Mouse (Mus musculus) adrenal gland, postnatal 14 days (tissue): ENCODE results near the gene Slc25a20. TPM values are rescaled to one million over a fixed set of nuclear protein-coding genes. Genes with fewer than 3 reads are reported as not detected.
A peak's percentile ranks its signal among the peaks of the same experiment; 100 is the strongest.

ENCODE experiments used
- DNase-seq: peaks from one replicate; pipeline ENCODE4 v3.0.0; 2021; ENCODE audit warnings: mixed read lengths
- total RNA-seq: library from RNA; stranded (reverse); gene quantifications from 2 replicates; pipeline ENCODE4 v1.2.3, GENCODE M21; 2021

The Slc25a20 gene
- total RNA-seq, 1 experiment from 2014 or later, result 334 TPM

DNA sequence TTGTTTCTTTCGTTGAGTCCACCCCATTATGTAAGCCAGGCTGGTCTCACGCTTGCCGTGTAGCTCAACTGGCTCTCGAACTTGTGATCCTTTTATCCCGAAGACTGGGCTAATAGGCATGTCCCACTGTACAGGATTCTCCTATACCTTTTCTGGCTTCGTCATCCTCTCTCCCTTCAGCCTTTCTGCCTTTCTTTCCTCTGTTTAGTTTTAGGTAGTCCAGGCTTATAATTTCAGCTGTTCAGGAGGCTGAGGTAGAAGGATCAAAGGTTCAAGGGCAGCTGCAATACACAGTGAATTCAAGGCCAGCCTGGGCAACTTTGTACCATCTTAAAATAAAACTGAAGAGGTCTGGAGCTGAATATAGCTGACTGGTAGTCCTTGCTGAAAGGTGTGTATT is 25.3 kb downstream of the Slc25a20 start:
- DNase-seq, result no peak

DNA sequence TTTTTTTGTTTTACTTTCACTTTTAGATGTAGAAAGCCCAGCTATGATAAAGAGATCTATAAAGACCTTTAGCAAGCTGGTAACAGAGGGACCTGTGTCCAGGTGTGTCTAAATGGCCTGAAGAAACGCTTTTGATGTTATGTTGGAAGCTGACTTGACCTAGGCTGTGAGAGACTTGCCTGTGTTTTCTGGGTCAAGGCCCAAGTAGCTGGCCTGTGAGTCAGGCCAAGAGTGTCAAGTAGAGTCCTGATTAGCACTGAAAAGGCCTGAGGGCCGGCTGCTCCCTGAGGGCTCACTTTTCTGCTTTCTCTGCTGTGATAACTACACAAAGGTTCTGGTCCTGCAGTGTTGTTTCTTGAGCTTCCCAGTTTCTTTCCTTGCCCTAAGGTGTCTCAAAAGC is 25.8 kb downstream of the Slc25a20 start:
- peak; percentile 43 for DNase-seq

DNA sequence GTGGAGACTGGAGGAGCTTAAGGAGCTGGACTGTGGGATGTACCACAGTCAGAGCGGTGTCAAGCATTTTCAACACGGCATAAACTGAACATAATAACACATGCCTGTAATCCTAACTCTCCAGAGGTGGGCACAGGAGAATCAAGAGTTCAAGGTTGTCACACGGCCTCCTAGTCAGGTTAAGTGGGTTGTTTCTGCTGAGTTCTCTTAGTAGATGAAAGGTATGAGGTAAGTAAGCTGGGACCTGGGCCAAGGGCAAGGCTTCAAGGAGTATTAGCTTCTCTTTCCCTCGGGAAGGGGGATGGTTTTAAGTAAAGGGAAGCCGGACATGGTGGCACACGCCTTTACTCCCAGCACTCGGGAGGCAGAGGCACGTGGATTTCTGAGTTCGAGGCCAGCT is 26.6 kb downstream of the Slc25a20 start:
- DNase-seq, result peak; percentile 59

DNA sequence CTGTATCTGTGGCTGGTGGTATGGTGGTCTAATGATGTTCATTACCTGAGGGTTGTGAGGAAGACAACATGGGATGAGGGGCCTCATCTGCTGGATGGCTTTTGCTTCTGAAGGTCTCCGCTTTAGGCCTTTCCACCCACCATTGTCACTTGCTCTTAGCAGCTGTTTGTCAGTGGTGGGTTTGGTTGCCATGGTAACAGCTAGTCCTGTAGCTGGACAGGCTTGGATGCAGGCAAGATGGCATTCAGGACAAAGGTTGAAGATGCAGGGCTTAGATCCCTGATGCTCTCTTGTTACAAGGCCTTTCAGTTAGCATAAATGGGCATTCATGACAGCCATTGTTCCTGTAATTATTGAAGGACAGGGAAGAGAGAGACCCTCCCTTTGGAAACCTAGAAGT is 27.2 kb downstream of the Slc25a20 start, which contains the start of gene Prkar2a:
Prkar2a (plus strand) TSS at position 209 of the 400 bp plus-strand sequence.
- no peak for DNase-seq

DNA sequence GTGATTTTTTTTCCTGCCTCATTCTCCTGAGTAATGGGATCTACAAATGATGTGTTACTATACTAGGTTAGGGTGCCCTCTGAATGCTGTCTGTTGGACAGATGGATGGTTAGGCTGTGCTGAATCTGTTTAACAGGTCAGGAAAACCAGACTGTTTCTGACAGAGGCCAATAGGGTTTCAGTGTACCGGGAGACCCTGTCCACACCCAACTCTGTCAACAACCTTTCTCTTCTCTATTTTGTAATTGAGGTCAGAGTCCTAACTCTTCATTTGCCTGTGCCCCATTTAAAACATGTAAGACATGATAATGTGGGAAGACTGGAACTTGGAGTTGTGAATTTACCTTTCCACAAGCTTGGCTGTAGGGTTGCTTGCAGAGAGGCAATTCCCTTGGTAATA is 28.1 kb downstream of the Slc25a20 start:
- DNase-seq, result no peak

DNA sequence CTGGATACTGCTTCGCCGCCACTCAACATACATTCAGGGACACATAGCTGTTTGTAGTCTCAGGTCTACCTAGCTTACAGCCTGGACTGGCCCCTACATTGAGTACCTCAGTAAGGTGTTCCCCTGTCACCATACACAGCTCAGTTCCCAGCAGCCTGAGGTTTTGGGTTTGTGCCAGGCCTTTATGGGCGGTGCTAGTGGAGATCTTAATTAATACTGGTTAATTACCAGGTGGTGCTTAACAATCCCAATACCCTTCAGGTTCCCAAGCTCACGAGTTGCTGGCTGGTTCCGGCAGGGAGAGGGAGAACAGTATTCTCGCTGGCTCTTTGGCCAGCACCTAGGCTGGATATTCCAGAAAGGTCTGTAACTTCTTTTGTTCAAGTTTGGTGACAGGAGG is 29.0 kb downstream of the Slc25a20 start:
- DNase-seq, result no peak

DNA sequence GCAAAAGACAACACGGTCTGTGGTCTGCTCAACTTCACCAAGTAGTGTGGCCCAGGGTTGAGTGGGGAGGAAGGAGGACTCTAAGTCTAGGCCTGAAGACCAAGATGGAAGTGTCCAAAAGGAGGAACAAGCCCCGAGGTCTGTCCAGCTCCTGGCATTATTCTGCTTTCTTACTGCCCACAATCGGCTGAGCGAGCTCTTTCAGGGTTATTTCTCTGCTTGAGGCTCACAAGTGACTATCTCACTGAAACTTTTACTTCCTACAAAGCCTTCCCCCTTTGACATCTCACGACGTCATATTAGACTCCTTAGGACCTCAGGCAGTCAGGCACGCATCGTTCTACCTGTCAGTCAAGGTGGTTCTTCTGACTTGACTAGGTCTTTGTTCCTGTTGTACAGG is 29.5 kb downstream of the Slc25a20 start:
- no peak for DNase-seq

DNA sequence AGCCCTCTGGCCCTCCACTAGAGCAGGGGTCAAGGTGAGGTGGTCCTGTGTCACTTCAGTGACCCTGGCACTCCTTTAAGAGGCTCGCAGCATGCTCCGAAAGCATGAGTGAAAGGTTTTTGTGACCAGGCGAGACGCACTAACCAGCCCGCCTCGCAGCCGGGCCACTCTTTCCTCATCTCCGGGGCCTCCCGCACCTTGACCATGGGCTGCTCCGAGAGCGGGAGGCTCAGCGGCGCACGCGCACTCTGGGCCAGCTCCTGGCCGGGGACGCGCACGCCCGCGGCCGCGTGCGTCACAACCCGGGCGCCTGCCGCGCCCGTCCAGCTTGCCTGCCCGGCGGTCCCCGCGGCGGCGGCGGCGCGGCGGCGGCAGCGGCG is 29.9 kb downstream of the Slc25a20 start:
- DNase-seq, result peak; percentile 95

DNA sequence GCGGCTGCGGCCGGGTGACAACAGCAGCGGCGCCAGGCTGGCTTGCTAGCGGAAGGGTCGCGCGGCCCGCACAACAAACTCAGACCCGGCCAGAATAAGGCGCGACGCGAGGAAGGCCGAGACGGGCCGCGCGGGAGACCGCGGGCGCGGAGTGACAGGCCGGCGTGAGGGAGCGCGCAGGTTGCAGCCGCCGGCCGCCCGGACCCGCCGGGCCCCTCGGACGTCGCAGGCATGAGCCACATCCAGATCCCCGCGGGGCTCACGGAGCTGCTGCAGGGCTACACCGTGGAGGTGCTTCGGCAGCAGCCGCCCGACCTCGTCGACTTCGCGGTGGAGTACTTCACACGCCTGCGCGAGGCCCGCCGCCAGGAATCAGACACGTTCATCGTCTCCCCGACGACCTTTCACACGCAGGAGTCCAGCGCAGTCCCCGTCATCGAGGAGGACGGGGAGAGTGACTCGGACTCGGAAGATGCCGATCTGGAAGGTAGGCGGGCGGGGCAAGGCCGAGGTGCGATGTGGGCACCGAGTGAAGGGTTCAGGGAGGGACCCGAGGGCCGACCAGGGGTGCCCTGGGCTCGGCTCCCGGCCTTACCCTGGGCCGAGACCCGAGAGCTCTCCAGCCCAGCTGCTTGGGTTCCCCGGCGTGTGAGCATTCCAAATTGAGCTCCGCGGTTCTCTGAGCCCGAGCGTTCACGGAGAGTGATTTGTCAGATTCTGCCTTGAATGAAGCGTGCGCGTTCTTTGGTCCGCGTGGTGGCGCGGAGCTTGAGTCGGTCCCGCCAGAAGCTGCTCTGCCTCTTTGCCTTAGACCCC is 30.5 kb downstream of the Slc25a20 start:
- DNase-seq, result peak; percentile 75

DNA sequence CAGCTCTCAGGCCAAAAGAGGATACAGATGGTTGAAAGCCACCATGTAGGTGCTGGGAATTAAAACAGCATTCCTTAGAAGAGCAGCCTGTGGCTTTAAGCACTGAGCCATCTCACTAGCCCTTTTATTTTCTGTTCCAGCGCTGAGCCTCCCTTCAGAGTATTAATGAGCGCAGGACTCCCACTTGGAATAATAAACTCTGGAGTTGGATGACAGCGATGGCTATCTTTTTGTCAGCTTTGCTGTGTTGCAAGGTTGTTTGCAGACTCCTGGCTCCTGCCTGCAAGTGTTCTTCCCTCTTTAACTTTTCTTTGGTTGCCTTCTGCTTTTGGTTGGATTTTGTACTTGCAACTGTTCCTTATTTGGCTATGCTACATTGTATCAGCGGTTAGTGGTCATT is 32.1 kb downstream of the Slc25a20 start:
- DNase-seq, result no peak

DNA sequence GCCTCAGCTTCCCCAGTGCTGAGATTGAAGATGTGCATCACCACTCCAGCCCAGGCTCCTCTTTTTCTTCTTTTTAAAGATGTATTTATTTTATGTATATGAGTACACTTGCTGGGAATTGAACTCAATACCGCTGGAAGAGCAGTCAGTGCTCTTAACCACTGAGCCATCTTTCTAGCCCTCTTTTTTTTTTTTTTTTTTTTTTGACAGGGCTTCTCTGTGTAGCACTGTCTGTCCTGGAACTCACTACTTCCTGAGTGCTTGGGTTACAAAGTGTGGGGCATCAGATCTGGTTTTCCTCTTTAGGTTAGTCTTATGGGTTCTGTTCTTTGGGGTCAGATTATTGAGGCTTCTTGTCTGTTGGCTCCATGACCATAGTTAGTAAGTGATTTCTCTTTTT is 32.6 kb downstream of the Slc25a20 start:
- no peak for DNase-seq

DNA sequence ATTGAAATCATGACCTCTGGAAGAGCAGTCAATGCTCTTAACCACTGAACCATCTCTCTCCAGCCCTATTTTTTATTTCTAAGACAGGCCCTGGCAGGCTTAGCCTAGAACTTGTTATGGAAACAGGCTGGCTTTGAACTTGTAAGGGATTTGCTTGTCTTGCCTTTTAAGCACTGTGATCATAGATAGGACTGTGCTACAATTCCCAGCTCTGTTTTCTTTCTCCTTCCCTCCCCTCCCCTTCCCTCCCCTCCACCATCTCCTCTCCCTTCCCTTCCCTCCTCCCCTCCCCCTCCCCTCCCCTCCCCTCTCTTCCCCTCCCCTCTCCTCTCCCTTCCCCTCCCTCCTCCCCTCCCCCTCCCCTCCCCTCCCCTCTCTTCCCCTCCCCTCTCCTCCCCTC is 40.6 kb downstream of the Slc25a20 start:
- no peak for DNase-seq

DNA sequence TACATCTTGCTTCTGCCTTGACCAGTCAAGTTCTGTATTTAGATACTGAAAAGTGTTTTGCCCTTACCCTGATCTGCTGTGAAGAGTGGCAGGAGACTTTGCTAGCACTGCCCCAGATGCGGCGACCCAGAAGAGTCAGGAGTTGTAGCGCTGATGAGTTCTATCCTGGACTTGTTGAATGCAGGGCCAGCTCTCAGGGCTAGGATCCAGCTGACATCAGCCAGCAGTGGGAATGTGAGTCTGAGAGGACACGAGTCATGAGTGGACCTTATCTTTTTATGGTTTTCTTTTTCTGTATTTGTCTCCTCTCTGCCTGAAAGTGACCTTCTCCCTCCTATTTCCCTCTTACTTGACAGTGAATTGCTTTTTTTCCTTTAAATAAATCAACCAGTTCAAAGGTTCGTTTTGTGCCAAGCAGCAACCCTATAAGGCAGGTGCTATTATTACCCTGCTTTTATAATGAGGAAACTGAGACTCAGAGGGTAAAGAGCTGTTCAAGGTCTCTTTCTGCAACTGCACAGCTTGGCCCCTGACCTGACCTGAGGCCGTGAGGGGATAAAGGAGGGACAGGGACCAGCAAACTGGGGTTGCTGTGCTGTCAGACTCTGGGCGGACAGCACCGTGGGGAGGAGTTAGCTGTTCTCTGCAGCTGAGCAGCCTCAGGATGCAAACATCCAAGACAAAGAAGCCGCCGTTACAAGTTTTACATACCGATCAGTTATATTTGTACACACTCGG is 41.7 kb downstream of the Slc25a20 start:
- DNase-seq, result peak; percentile 53

DNA sequence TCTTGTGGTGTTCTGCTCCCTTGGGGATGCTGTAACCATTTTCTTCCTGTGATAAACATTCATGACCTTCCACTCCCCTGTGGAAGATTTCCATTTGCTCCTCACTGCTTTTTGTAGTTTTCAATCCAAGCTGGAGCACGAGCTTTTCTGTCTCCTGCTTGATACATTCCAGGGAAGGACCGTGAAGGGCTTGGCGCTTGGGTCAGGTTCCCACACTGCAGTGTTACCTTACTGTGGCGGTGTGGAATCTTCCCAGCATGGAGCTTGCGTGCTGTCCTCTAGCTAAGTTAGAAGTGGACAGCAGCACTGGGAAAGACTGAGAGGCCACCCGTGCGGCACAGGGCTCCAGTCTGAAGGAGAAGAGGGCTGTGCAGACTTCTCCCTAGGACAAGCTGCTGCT is 42.7 kb downstream of the Slc25a20 start:
- peak; percentile 9 for DNase-seq

DNA sequence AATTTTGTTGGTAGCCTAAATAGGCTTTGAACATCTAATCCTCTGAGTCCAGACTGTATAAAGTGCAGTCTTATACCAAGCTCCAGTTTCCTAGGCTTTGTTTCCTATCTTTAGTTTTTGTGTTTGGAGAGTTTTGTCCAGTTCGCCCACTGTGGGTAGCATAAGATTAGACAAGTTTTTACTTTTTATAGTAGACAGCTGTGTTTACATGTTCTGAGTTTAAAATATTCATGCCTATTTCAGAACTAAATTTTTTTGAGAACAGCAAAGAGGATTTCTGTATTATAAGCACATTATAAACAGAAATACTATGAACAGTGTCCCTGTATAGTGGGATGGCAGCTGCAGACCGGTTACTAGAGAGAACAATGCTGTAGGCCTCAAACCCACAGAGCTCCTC is 45.3 kb downstream of the Slc25a20 start:
- DNase-seq, result no peak

DNA sequence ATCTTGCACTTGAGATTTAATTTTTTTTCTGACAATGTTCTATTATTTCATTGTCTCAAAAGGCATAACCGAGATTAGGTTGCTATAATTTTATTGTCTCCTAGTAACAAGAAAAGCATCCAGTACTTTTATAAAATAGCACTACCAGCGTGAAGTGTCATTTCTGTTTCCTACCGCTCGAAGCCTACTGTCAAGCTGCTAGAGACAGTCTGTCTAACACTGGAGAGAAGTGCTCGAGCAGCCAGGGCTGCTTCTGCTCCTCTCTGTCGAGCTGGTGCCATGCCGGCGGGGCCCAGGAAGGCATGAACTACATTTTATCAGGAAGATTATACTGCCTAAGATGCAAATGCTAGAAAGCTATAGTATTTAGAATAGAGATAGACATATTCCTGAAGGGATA is 46.9 kb downstream of the Slc25a20 start:
- no peak for DNase-seq

DNA sequence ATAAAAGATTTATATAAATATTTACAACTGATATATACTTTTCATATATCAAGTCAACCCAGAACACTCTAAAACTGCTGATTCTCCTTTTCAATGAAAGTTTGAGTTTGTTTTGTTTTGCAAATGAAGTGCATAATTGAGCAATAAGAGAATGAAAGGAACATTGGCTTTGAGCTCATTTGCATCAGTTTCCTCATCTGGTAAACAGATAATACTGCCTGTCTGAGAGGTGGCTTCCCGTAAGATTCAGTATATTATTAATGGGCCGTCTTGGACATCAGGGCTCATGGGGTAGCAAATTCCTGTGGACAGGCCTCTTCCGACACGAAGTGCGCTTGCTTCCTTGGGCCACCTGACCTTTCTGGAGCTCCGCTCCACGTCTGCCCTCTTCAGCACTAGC is 48.9 kb downstream of the Slc25a20 start:
- no peak for DNase-seq

DNA sequence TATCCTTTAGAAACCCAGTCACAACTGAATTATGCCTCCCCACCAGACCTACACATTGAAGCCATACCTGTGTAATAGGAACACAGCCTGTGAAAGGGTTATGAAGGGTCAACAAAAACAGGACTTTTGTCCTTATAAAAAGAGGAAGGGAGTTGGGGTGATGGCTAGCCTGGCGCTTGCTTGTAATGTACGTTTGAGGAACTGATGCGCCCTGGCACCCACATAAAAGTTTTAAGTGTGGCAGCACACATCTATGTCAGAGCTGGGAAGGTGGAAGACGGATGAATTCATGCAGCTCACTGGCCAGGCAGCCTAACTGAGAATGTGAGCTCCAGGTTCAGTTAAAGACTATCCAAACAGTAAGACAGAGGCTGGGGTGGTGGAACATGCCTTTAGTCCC is 54.3 kb downstream of the Slc25a20 start:
- DNase-seq, result no peak

DNA sequence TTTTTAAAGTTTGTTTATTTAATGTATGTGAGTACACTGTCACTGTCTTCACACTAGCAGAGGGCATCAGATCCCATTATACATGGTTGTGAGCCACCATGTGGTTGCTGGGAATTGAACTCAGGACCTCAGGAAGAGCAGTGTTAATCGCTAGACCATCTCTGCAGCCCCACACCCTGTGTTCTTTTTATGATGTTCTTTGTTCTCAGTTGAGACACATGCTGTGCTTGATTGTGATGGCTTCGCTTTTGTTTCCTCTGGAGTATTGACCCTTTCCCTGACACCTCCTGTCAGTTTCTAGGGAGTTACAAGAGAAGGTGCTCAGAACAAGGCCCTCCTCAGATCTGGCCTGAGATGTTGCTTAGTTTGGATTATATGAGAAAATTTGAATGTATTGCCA is 61.9 kb downstream of the Slc25a20 start:
- DNase-seq, result no peak

DNA sequence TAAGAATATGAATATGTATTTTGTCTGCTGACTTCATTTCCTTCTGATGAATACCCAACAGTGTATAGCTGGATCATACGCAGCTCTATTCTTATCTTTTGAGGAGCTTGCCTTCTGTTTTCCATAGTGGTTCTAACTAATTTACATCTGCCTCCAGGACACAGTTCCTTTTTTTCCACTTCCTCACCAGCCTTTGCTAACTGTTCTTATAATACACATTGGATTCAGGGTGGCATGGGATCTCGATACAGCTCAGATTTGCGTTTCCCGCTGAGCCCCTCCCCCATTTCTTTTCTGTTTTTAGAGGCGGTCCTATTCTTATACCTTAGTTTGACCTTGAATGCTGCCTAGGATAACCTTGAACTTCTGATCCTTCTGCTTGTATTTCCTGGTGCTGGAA is 64.2 kb downstream of the Slc25a20 start:
- no peak for DNase-seq

DNA sequence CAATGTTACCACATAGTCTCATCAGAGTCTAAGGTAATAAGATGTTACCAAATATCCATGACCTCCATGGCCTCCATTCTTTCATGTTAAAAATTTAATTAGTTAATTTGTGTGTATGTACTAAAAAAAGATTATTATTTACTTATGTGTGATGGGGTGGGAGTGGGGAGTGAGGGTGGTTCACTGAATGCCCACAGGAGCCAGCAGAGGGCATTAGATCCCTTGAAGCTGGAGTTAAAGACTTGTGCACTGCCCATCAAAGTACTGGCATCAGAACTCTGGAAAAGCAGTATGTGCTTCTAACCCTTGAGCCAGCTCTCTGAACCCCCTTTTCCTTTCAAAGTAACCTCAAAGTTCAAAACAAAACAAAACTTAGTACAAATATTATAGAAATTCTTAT is 67.2 kb downstream of the Slc25a20 start:
- DNase-seq, result no peak

DNA sequence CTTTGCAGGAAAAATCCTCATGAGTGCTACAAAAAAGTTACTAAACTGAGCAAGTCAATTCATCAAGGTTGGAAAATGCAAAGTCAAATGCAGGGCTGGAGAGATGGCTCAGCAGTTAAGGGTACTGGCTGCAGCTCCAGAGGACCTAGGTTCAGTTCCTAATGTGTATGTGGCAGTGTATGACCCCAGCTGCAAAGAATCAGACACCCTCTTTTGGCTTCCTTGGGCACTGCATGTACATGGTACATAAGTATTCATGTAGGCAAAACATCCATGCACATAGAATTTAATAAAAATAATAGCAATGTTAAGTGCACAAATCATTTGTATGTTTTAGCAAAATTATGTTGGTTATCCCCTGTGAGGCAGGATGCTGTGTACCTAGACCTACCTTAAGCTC is 70.6 kb downstream of the Slc25a20 start:
- DNase-seq, result no peak
